Mouse (Mus musculus) ES-E14 (cell line): Measurements from ENCODE around the gene Ucp3.

Source experiments
- CHD2 ChIP-seq: IDR thresholded peaks from 2 replicates; pipeline ENCODE4 v1.6.1; 2014; ENCODE audit warnings: mild to moderate bottlenecking, low read depth, low read length, inconsistent platforms
- ZC3H11A ChIP-seq: IDR thresholded peaks from 2 replicates; pipeline ENCODE4 v1.6.1; 2012; ENCODE audit warnings: low read depth, mild to moderate bottlenecking, inconsistent platforms, low read length, borderline replicate concordance

GRCm38 (mm10) chr7:100520663-100521285, 48.0 kb downstream of the Ucp3 start:
- TF ChIP-seq CHD2 (no peak), ZC3H11A (peak; percentile 62; the same call in 1 of the 2 replicates)
